Mouse (Mus musculus): ENCODE data around the gene Sdccag8. TPM values are rescaled to one million over a fixed set of nuclear protein-coding genes. Genes with fewer than 3 reads are reported as not detected.
"Not testable (repeated sequence)": the region's sequence is repeated elsewhere in the genome, so short reads cannot be mapped to it uniquely, and the experiment has no call there.

Gene Sdccag8
- polyA plus RNA-seq, 1 experiment from 2014 or later, result 22.6 TPM

DNA sequence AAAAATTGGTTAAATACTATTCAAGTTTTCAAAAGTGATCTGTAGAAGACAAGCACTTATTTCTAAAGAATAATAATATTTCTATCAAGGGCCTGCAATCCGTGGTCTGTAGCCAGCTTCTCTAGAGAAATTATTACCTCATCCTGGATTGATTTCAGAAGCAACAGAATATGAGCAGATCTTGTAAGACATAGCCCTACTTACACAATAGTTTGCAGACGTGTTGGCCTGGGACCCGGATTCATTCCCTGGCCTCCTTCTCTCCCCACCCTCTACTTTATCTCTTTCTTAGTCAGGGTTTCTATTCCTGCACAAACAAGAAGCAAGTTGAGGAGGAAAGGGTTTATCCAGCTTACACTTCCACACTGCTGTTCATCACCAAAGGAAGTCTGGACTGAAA, 19.5 kb downstream of the Sdccag8 start:
- 88% methylated on average over 3 of the region's 3 CpGs for WGBS
- Histone ChIP-seq H3K36me3 (ENCODE audit: control insufficient read depth, insufficient read depth, low read length) (no peaks in the 10 kb centered on the region), H3K9ac (replicated peaks; ENCODE audit: low read depth, low read length) (no peak overlapping the region), H3K9me3 (ENCODE audit: control insufficient read depth, low read length) (no peaks in the 10 kb centered on the region), H3K4me3 (ENCODE audit: low read depth, low read length) (no peak overlapping the region), H3K27ac (ENCODE audit: low read depth, low read length) (no peak overlapping the region), H3K4me2 (ENCODE audit: low read depth, low read length) (no peak overlapping the region), H3K4me1 (ENCODE audit: control insufficient read depth, insufficient read depth, low read length) (no peaks in the 10 kb centered on the region), H3K27me3 (ENCODE audit: control insufficient read depth, insufficient read depth, low read length) (no peaks in the 10 kb centered on the region)
- ATAC-seq (ENCODE audit: low read depth), result no peak

DNA sequence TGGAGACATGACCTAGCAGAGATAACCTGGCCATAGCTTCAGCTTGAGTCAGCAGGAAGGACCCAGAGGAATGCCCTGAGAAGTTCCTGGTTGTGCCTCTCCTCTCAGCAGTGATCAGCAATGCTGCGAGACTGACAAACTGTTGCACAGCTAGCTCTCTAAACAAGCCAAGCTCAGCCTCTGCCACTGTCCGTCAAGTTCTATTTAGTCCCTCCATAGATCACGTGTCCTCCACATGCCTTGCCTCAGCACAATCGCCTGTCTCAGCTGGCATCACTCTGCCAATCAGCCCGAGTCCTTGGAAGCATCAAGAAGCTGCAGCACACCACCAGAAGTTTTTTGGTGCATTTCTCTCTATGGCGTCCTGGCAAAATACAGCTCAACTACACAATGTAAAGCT, 20.4 kb downstream of the Sdccag8 start:
- Histone ChIP-seq H3K27me3 (ENCODE audit: control insufficient read depth, insufficient read depth, low read length) (no peaks in the 10 kb centered on the region), H3K36me3 (ENCODE audit: control insufficient read depth, insufficient read depth, low read length) (no peaks in the 10 kb centered on the region), H3K4me3 (ENCODE audit: low read depth, low read length) (no peak overlapping the region), H3K9me3 (ENCODE audit: control insufficient read depth, low read length) (no peaks in the 10 kb centered on the region), H3K9ac (replicated peaks; ENCODE audit: low read depth, low read length) (no peak overlapping the region), H3K27ac (ENCODE audit: low read depth, low read length) (no peak overlapping the region), H3K4me1 (ENCODE audit: control insufficient read depth, insufficient read depth, low read length) (no peaks in the 10 kb centered on the region), H3K4me2 (ENCODE audit: low read depth, low read length) (no peak overlapping the region)
- ATAC-seq (ENCODE audit: low read depth), result no peak
- WGBS, result 49% methylated on average over 6 of the region's 6 CpGs

- no peaks in the 10 kb centered on the region for H3K27me3 ChIP-seq (ENCODE audit: control insufficient read depth, insufficient read depth, low read length)
- WGBS, result 2% methylated on average over 37 of the region's 41 CpGs
- H3K27ac ChIP-seq (ENCODE audit: low read depth, low read length), result no peak overlapping the region
- H3K4me1 ChIP-seq (ENCODE audit: control insufficient read depth, insufficient read depth, low read length), result no peaks in the 10 kb centered on the region
- H3K9me3 ChIP-seq (ENCODE audit: control insufficient read depth, low read length), result no peaks in the 10 kb centered on the region
- peak; percentile 60; the same call in 1 of the 2 replicates for ATAC-seq (ENCODE audit: low read depth)
- no peaks in the 10 kb centered on the region for H3K36me3 ChIP-seq (ENCODE audit: control insufficient read depth, insufficient read depth, low read length)
- H3K4me3 ChIP-seq (ENCODE audit: low read depth, low read length), result peak overlapping the region; percentile 23; the same call in 1 of the 2 replicates
- H3K9ac ChIP-seq (replicated peaks; ENCODE audit: low read depth, low read length), result peak overlapping the region; percentile 47; the same call in 1 of the 2 replicates
- peak overlapping the region; percentile 60 for H3K4me2 ChIP-seq (ENCODE audit: low read depth, low read length)
Measured at GRCm38 (mm10) chr1:176835501-176836294, 21.2 kb downstream of the Sdccag8 start.

DNA sequence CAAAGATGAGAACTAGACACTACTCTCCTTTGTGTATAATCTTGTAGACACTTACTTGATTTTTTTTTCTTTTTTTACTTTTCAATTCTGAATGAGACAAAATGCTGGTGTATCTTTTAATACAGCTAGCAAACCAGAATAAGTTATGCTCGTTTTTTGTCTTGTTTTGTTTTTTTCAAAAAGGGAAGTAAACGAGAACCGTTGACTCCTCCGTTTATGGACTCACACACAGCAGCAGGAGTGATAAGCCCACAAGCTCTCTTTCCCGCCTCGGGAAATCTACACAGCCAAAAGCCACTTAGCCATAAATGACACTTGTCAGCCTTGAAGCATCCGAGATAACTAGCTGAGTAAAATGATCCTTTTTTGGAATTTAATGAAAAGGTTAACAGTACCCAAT, 22.1 kb downstream of the Sdccag8 start:
- not testable (repeated sequence) for ATAC-seq (ENCODE audit: low read depth)

GRCm38 (mm10) chr1:176845082-176845977, 30.9 kb downstream of the Sdccag8 start:
- no peak overlapping the region for H3K4me3 ChIP-seq (ENCODE audit: low read depth, low read length)
- WGBS, result 79% methylated on average over 17 of the region's 17 CpGs
- no peaks in the 10 kb centered on the region for H3K27me3 ChIP-seq (ENCODE audit: control insufficient read depth, insufficient read depth, low read length)
- peaks cover 2% of the 10 kb centered on the region; the same call in 1 of the 2 replicates for H3K36me3 ChIP-seq (ENCODE audit: control insufficient read depth, insufficient read depth, low read length)
- no peak overlapping the region for H3K27ac ChIP-seq (ENCODE audit: low read depth, low read length)
- H3K4me2 ChIP-seq (ENCODE audit: low read depth, low read length), result no peak overlapping the region
- H3K4me1 ChIP-seq (ENCODE audit: control insufficient read depth, insufficient read depth, low read length), result no peaks in the 10 kb centered on the region
- no peak for ATAC-seq (ENCODE audit: low read depth)
- no peak overlapping the region for H3K9ac ChIP-seq (replicated peaks; ENCODE audit: low read depth, low read length)
- no peaks in the 10 kb centered on the region for H3K9me3 ChIP-seq (ENCODE audit: control insufficient read depth, low read length)

More for the DNA sequence above, 22.1 kb downstream of the Sdccag8 start:
- H3K9me3 ChIP-seq (ENCODE audit: control insufficient read depth, low read length); H3K9ac ChIP-seq (replicated peaks; ENCODE audit: low read depth, low read length); H3K4me3 ChIP-seq (ENCODE audit: low read depth, low read length); H3K27ac ChIP-seq (ENCODE audit: low read depth, low read length); H3K4me2 ChIP-seq (ENCODE audit: low read depth, low read length); H3K27me3 ChIP-seq (ENCODE audit: control insufficient read depth, insufficient read depth, low read length); H3K4me1 ChIP-seq (ENCODE audit: control insufficient read depth, insufficient read depth, low read length); H3K36me3 ChIP-seq (ENCODE audit: control insufficient read depth, insufficient read depth, low read length): not testable (repeated sequence)
- 57% methylated on average over 7 of the region's 7 CpGs for WGBS

DNA sequence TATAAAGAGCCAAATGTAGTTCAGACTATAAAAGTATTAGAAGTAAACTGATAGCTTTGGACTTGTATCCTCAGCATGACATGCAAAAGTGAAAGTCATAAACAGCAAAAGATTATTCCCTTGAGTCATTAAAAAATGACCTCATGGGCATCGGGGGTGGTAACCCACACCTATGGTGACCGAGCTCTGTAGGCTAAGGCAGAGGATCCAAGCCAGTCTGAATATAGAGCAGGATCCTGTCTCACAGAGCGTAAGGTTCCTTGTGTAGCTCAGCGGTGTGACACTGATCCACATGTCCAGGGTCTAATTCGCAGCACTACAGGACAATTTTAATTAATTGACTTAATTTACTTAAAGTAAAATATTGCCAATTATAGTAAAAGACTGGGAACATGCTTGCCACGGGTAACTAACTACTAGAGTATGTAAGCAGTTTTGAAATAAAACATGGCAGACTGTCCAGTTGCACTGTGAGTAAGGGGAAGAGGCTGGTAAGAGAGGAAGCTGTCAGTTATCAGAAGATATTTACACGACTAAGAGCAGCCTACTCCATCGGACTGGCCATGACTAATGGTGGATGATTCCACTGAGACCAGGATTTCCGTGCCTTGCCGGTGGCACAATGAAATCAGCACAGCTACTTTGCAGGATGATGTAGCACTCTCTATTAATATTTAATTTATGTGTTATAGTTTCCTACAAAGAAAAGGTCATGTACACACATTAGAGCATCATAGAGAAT, 32.8 kb downstream of the Sdccag8 start:
- WGBS, result 59% methylated on average over 10 of the region's 10 CpGs
- no peaks in the 10 kb centered on the region for H3K27me3 ChIP-seq (ENCODE audit: control insufficient read depth, insufficient read depth, low read length)
- H3K4me2 ChIP-seq (ENCODE audit: low read depth, low read length), result no peak overlapping the region
- H3K4me3 ChIP-seq (ENCODE audit: low read depth, low read length), result no peak overlapping the region
- no peaks in the 10 kb centered on the region for H3K9me3 ChIP-seq (ENCODE audit: control insufficient read depth, low read length)
- H3K9ac ChIP-seq (replicated peaks; ENCODE audit: low read depth, low read length), result no peak overlapping the region
- ATAC-seq (ENCODE audit: low read depth), result peak; percentile 63
- peaks cover 2% of the 10 kb centered on the region; the same call in 1 of the 2 replicates for H3K36me3 ChIP-seq (ENCODE audit: control insufficient read depth, insufficient read depth, low read length)
- H3K4me1 ChIP-seq (ENCODE audit: control insufficient read depth, insufficient read depth, low read length), result no peaks in the 10 kb centered on the region
- no peak overlapping the region for H3K27ac ChIP-seq (ENCODE audit: low read depth, low read length)

- WGBS, result 83% methylated on average over 11 of the region's 11 CpGs
- ATAC-seq (ENCODE audit: low read depth), result no peak
- no peak overlapping the region for H3K9ac ChIP-seq (replicated peaks; ENCODE audit: low read depth, low read length)
- no peaks in the 10 kb centered on the region for H3K9me3 ChIP-seq (ENCODE audit: control insufficient read depth, low read length)
- H3K27me3 ChIP-seq (ENCODE audit: control insufficient read depth, insufficient read depth, low read length), result no peaks in the 10 kb centered on the region
- no peak overlapping the region for H3K4me2 ChIP-seq (ENCODE audit: low read depth, low read length)
- no peaks in the 10 kb centered on the region for H3K4me1 ChIP-seq (ENCODE audit: control insufficient read depth, insufficient read depth, low read length)
- peaks cover 2% of the 10 kb centered on the region; the same call in 1 of the 2 replicates for H3K36me3 ChIP-seq (ENCODE audit: control insufficient read depth, insufficient read depth, low read length)
- H3K4me3 ChIP-seq (ENCODE audit: low read depth, low read length), result no peak overlapping the region
- no peak overlapping the region for H3K27ac ChIP-seq (ENCODE audit: low read depth, low read length)
Measured at GRCm38 (mm10) chr1:176848613-176849290, 34.3 kb downstream of the Sdccag8 start.

DNA sequence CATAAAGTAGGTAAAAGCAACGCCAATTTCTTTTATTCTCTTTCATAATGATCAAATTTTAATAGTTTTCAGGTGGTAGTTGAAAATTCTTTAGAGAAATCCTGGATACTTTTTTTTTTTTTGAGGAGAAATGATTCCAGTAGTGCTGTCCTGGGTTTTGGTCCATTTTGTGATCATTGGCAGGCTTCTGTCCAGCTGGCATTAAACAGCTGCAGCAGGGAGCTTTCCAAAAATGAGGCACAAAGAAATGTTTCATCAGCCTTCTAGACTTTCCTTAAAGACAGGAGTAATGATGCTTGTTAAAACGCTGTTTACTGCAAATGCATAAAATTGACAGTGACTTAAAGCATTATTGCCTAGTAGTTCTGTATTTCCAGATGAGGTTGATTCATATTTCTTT, 34.9 kb downstream of the Sdccag8 start:
- Histone ChIP-seq H3K27me3 (ENCODE audit: control insufficient read depth, insufficient read depth, low read length) (no peaks in the 10 kb centered on the region), H3K4me2 (ENCODE audit: low read depth, low read length) (no peak overlapping the region), H3K9me3 (ENCODE audit: control insufficient read depth, low read length) (no peaks in the 10 kb centered on the region), H3K9ac (replicated peaks; ENCODE audit: low read depth, low read length) (no peak overlapping the region), H3K4me3 (ENCODE audit: low read depth, low read length) (no peak overlapping the region), H3K36me3 (ENCODE audit: control insufficient read depth, insufficient read depth, low read length) (peaks cover 2% of the 10 kb centered on the region; the same call in 1 of the 2 replicates), H3K4me1 (ENCODE audit: control insufficient read depth, insufficient read depth, low read length) (no peaks in the 10 kb centered on the region), H3K27ac (ENCODE audit: low read depth, low read length) (no peak overlapping the region)
- no peak for ATAC-seq (ENCODE audit: low read depth)
- 90% methylated on average over 2 of the region's 2 CpGs for WGBS

Data from neural tube, embryonic 14.5 days (tissue).